Mouse (Mus musculus) heart, adult 8-10 months (tissue): ENCODE measurements around the gene R3hcc1l. TPM values are rescaled to one million over a fixed set of nuclear protein-coding genes. Genes with fewer than 3 reads are reported as not detected.

Experiments
- DNase-seq: peaks from one replicate; pipeline ENCODE4 v3.0.0; 2022; ENCODE audit warnings: low spot score
- total RNA-seq, 4 experiments: library from RNA; stranded (reverse); gene quantifications; 2 replicates each; pipeline ENCODE4 v1.2.4; 2022

Gene R3hcc1l
- total RNA-seq, result 10 to 100 TPM; 24.6 to 29.5 (median 26.5) TPM

DNA sequence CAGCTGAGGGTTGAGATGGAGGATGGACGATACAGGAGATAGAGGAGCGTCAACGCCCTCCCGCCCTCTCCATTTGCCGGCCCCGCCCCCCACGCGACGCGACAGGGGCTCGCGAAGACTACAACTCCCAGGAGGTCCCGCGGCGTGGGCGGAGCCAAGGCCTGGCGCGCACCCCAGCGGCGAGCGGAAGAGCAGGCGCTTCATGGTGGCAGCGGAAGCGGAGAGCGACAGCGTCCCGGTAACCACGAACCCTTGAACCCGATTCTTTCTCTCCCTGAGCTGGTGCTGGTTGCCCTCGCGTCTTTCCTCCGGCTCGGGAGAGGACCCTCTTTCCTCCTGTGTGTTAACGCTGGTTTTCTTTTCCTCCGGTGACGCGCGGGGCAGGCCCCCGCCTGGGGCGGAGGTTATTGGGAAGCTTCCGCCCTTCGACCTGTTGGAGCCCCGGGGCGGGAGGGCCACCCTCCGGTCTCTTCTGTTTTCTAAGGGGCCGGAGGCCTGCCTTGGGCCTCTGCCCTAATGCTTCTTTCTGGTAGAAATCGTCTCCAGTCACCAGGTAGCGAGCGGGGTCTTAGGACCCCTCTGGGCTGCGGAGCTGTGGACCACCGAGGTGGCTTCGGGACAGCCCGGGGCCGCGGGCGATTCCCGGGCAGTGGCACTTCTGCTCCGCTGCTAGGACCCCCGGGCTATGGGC is at the start of gene R3hcc1l:
TSS of gene R3hcc1l (plus strand) at position 140 of the 691 bp plus-strand sequence.
- peak; percentile 96 for DNase-seq

DNA sequence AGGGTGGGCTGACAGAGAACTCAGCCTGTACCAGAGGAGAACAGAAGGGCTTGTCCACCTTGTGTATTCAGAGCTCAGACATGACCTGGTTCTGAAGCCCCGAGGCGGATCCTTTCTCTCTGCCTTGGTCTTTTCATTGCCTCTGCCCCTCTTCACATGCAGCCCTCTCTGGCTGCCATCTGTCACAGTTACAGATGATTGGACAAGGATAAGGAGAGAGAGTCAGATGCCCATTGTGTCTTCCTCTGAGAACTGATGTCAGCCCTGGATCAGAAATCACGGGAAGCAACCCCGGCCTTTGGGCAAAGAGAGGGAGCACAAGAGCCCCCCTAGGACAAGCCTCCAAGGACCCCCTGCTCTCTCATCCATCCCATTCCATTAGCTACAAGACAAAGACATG is 47.0 kb upstream of the R3hcc1l start:
- no peak for DNase-seq

GRCm38 (mm10) chr19:42472831-42473230 is 45.7 kb upstream of the R3hcc1l start:
- DNase-seq, result no peak

DNA sequence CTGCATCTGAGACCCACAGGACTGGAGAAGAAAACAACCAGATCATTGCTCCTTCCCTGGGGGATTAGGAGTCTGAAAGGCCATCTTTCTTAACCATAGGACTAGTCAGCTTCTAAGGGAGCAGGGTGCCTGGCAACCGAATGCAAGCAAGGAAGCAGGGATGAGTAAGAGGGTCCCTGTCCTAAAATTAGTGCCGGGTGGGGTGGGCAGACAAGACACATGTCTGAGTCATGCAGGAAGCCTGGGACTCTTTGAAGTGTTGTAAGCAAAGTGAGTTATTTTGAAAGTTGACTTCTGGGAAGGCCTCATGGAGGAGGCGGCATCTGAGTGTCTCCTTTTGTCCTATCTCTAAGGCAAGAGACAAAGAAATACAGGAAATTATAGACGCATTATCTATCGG is 40.8 kb upstream of the R3hcc1l start:
- no peak for DNase-seq

GRCm38 (mm10) chr19:42478303-42478702 is 40.3 kb upstream of the R3hcc1l start:
- no peak for DNase-seq

- DNase-seq, result peak; percentile 9
Observed at GRCm38 (mm10) chr19:42485443-42485842, 33.1 kb upstream of the R3hcc1l start.

GRCm38 (mm10) chr19:42487261-42487660 is 31.3 kb upstream of the R3hcc1l start:
- no peak for DNase-seq

- no peak for DNase-seq
Observed at GRCm38 (mm10) chr19:42493257-42493917, 25.2 kb upstream of the R3hcc1l start.

DNA sequence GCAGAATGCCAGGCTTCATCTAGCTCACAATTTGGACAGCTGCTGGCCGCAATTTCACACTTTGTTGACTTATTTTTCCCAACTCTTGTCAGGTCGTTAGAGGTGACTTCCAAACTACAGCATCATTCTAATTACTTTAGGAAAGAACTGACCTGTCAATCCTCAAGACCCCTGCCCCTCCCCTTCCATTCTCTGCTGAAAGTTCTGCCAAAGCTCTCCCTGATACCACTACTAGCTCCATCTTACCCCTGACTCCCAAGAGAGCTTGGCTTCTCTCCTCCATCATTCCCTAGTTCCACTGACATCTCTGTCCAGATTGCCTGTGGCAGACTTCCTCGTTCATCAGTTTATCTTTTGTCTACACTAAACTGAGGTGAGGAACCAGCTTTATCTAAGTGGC is 14.4 kb upstream of the R3hcc1l start:
- DNase-seq, result no peak

- DNase-seq, result no peak
Observed at GRCm38 (mm10) chr19:42509625-42510024, 8.9 kb upstream of the R3hcc1l start.

- no peak for DNase-seq
Observed at GRCm38 (mm10) chr19:42510276-42511171, 8.0 kb upstream of the R3hcc1l start.

DNA sequence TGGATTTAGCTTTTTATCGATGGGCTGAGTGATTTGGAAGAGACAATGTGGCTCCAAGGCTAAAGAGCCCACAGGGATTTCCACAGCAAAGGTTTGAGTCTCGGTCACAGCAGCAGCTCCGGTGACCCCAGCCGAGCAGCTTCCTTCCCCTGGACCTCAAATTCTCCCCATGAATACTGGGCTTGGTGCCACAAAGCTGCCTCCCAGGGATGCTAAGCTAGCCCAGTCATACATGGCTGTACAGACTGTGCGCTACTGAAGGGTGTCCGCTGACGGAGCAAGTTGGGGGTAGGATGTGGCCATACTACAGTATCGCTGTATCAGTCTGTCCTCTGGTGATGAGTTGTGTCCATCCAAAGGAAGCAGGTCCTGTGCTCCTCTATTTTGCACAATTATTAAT is 2.9 kb upstream of the R3hcc1l start:
- no peak for DNase-seq

GRCm38 (mm10) chr19:42516121-42516520 is 2.4 kb upstream of the R3hcc1l start:
- DNase-seq, result no peak

- DNase-seq, result no peak
Observed at GRCm38 (mm10) chr19:42517957-42518619, 471 bp upstream of the R3hcc1l start.

DNA sequence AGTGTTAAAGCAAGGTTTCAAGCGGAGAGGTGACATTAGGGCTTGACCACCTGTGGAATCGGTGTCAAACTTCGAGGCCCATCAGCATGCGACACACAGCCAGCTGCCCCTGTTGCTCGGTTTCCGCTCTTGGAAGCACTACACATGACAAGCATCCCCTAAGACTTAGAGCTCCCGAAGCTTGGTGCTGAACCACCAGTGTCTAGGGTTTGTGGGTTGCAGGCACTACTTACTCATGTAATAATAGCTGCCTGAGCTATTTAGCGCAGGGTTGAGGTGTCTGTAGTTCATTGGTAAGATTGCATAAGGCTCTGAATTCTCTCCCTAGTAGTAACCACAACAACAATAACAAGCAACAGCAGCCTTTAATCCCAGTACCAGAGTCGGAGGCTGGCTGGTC is 1.2 kb downstream of the R3hcc1l start:
- no peak for DNase-seq

DNA sequence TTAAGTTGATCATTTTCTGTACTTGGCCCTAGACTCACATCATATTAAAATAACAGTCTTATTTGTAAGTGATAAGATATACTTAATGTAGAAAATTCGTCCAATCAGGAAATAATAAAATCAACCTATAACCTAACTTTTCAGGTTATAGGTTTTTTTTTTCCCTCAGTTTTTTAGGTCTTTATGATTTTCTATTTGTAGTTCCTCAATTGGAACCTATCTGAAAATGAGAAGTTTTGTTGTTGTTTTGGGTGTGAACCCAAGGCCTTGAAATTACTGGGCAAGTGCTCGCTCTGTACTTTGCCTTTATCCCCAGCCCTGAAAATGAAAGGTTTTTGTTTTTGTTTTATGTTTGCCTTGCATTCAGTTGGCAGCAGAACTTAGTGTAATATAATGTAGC is 6.1 kb downstream of the R3hcc1l start:
- DNase-seq, result no peak

GRCm38 (mm10) chr19:42529992-42530437 is 11.5 kb downstream of the R3hcc1l start:
- no peak for DNase-seq

GRCm38 (mm10) chr19:42534427-42534826 is 15.9 kb downstream of the R3hcc1l start:
- no peak for DNase-seq

DNA sequence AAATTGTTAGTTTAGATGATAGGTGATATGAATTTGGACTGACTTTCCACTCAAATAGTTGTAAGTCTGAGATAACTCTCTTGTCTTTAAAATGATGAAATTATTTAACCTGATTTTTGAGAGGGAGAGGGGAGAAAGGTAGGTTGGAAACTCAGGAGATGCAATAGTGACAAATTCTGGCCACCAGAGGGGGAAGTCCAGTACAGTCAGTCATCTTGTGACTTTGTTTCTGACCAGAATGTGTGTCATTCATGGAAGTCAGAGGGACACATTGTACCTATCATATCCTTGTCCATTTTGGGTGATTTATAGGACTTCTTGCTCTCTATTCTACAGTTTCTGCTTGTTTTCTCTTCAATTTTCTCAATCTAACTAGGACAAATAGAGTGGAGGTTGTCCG is 19.0 kb downstream of the R3hcc1l start:
- DNase-seq, result no peak

- DNase-seq, result no peak
Observed at GRCm38 (mm10) chr19:42538911-42539310, 20.4 kb downstream of the R3hcc1l start.

DNA sequence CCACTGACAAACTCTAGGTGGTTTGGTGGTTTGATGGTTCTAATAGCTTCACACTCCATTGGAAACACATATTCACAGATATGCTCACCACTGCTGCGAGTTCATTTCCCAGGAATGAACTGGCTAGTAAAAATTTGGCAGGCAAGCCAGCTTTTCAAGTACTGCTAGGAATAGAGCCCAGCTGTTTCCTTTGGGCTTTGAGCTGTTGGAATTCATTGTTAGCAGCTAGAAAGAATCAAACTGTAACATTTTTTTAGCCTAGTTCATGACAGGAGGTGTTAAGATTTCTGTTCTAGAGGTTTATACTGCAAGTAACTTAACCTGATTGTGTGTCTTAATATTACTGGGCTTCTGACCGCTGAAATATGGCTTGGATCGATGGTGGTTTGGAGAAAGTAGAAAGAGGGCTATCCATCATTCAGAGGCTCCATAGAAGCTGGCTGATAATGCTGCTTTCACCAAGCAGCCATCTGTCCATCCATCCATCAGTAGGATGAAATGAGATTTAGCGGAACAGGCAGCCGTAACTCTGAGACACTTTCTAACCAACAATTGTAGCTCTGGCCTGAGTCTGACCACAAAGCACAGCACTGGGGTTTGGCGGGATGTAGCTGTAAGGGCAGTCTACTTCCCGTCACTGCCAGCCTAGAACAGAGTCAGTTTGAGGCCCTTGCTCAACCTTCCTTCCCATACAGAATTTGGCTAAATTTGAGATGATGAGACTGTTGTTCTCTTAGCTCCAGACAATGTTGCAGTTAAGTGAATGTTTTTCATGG is 21.0 kb downstream of the R3hcc1l start:
- DNase-seq, result peak; percentile 75
